Mouse (Mus musculus): ENCODE data around the gene Pde4d.
"Not testable (repeated sequence)": the region's sequence is repeated elsewhere in the genome, so short reads cannot be mapped to it uniquely, and the experiment has no call there.

Gene Pde4d

DNA sequence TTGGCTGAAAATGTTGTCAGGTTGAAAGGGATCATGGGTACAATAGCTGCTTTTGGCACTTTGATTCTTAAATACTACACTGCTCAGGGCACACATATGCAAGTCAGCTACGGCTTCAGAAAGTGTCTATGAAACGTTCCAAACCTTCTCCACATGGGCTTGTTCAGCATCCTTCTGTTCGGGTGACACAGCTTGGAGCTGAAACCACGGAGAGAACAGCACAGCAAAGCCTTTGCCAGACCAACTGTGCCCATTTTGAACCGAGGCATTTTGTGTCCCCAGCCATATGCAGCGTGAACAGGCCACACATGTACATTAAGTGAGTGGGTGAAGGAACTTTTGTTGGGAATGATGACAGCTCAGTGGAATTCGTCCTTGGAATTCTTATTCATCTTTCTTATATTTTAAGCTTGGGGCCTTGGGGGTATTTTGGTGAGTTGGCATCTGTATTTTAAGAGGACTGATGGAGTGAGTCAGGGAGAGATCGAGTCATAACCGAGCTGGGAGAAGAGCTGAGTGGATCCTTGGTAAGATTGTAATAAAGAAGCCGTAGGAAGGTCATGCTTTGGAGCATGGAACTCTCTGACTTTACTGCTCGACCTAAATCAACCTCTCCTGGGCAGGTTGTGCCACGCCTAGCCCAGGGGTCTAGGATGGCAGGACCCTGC lies 243.3 kb downstream of the Pde4d start:
- DNase-seq (ENCODE audit: low read depth, low spot score), result no peak

DNA sequence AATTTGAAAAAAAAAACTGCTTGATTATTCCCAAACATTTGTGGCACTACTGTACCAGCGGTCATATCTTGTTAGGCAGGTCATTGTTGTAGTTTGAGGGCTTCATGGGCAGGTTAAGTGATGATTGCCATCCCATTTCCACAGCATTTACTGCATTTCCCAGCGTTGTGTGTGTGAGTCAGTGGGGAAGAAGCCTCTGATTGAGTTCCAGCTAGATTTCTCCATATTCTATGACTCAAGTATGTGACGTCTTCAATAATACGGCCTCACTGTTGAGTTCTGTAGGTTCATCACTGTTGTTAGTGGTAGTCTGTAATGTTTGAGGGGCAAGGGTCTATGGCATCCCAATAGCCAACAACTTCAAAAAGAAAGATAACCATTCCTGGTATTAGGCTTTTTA lies 255.7 kb downstream of the Pde4d start:
- DNase-seq (ENCODE audit: low read depth, low spot score), result no peak

DNA sequence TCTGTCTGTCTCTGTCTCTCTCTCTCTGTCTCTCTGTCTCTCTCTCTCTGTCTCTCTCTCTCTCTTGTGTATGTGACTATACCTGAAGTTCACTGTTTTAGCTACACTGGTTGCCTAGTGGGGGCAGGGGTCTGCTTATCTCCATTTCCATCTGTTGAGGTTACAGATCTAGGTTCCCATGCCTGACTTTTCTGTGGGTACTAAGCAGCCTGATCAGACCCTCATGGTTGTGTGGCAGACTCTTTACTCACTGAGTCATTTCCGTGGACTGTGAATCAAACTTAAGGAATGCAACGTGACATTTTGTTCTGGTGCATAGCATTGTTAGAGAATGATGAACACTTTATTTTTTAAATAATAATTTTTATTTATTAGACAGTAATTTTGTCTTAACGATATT lies 264.3 kb downstream of the Pde4d start:
- no peak for DNase-seq (ENCODE audit: low read depth, low spot score)

DNA sequence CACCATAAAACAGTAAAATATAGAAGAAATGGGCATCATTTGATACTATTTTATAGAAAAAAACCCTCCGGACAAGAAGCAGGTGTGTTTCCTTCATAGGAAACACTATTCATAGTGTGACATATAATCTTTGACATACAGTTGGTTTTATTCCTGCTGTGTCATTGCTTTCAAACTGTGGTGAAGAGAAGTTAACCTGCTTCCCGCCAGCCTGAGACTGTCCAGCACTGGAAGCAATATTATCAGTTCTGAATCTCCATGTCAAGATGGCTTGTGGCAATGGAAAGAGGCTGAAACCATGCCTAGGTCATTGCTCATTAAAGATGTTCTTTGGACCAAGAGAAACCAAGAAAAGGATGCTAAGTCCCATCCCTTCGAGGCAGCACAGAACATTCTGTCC lies 265.3 kb downstream of the Pde4d start:
- no peak for DNase-seq (ENCODE audit: low read depth, low spot score)

DNA sequence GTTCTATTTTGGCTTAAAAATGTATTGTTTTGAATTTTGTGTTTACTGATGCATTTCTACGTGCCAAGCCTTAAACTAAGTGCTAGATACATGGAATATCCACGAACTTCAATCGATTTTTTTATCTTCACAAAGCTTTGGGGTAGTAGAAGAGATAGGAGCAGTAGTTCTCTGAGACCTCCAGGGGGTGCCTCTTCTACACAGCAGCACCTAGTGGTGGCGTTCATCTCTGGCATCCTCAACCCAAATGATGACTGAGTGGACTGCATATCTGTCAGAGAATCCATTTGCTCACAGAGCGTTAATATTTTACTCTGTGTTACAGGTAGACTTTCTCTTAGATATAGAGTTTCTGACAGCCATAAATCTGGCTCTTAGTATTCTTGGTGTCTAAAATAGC lies 272.5 kb downstream of the Pde4d start:
- peak; percentile 72 for DNase-seq (ENCODE audit: low read depth, low spot score)

DNA sequence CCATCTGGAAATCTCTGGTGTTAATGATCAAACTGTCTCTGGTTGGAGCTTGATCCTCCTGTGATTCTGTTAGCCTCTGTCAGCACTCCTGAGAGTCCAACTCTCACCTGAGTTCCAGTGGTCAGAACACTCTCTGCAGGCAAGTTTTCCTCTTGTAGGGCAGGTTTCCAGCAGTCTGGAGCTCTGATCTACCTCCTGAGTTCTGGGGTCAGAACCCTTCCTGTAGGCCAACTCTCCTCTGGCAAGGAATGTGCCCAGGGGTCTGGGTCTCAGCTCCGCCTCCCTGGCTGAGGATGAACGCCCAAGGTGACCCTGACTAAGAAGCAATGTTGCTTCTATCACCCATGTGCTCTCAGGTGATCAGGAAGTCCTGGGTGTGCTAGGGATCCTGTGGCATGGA lies 284.6 kb downstream of the Pde4d start:
- DNase-seq (ENCODE audit: low read depth, low spot score), result not testable (repeated sequence)

DNA sequence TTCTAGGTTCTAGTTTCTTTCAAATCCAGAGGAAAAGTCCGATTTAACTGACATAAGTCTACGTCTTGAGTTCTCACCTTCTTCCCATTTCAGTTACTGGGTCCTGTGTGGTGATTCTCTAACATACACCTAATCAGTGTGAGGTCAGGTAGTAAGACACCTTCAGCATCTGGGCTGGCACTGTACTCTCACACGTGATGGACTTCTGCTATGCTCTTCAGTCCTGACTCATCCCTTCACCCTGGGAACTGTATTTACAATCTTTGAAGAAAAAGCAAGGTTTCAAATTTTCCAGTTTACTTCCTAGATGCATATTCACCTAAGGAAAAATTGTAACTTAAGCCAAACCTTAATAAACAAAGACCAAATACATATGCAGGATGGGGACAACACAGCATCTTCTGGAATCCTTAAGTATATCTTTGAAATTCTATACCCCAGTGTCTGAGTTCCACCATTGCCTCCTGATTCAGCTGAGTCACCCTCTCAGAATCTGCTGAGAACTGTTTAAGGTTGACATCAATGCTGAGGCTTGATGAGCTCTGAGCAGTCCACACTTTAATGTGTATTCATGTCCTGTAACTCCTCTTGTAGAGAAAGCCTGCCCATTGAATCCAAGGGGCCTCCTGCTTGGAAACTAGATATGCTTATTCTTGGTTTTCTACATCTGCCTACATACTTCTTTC lies 301.6 kb downstream of the Pde4d start:
- DNase-seq (ENCODE audit: low read depth, low spot score), result no peak

DNA sequence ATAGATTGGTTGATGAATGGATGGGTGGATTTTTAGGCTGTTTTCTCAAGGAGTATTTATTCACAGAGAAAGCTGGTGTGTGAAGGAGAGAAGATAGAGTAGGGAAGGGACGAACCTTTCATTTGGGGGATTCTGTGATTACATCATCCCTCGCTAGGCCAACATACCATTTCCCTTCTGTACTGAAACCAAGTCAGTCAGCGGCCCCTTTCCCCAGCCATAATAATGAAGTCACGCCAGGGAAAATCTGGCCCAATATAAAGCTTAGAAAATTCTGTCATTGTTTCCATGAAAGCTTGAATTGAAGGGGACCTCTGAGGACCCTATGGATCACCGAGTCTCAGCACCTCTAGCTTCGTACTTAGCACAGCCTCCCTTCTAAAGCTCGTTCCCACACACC lies 307.7 kb downstream of the Pde4d start:
- DNase-seq (ENCODE audit: low read depth, low spot score), result no peak

DNA sequence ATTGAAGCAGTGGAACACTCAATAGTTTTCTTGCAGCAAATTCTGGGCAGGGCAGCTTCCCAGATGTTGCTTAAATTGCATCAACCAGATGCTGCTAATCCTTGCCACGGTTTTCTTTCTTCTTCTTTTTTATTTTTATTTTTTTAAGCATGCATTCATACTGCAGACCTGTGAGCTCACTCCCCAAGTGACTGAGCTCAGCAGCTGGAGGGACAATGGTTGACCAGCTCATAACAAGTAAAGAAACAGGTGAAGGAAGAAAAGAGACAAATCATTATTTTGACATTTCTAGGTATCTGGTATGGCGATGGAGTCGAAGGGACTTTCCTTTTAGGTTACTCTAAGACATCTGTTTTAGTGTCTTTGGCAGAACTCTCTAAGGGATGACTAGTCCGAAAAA lies 308.6 kb downstream of the Pde4d start:
- no peak for DNase-seq (ENCODE audit: low read depth, low spot score)

DNA sequence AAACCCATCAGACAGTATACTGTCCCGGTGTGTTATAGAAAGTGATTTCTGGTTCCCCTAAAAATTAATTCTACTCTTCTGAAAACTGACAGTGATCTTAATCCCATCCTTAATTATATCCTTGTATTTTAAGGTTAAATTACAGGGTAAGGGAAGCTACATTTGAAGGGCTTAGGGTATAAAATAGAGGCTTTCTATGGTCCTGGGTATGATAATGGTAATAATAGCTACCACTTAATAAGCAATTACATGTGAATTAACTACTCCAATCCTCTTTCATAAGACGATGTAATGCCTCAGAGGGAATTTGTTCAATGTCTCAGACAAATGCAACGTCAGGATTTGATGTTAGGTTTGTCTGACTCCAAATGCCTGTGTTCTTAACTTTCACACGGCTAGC lies 309.4 kb downstream of the Pde4d start:
- no peak for DNase-seq (ENCODE audit: low read depth, low spot score)

DNA sequence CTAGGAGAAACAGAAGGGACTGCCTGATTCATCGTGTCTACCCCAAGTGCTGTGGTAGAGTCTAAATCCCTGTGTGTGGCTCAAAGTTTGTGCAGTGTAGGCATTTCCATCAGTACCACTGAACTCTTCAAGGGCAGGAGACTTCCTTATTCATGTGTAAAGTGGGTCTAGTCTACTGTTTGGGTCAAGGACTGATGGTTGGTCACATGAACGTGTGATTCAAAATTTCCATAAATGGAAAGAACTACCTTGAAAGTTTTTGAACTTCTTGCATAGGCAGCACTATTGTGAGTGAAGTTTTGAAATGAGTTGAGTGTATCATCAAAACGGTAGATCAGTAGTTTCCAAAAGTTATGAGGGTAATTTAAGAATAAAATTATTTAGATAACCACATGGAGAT lies 313.5 kb downstream of the Pde4d start:
- DNase-seq (ENCODE audit: low read depth, low spot score), result no peak

DNA sequence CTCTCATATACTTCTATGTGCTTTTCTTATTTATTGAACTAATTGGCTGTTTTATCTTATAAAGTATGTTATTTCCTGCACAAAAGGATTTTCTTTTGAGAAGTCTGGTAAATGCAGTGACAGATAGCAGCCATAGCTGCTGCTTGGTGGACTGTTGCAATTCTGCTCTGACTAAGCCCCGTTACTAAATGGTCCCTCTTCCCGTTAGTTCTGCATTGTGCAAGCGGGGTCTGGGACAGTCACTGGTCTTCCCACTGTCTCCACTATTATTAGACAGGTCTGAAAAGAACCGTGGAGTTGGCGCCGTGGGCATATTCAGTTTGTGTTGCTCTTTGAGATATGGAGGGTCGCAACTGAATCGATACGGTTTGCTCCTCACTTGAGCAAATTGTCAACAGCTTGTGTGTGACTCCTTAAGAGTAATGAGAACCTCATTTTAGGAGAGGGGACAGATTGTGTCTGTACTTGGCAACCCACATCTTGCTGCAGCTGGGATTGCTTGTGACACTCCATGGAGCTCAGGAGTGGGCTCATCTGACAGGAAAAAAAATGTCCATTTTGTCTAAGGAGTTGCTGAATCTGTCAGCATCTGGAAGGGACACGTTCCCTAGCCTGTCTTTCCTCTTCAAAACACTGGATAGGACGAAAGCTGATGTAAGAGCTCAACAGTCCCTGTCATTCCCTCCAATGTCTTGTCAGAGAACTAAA lies 316.4 kb downstream of the Pde4d start:
- DNase-seq (ENCODE audit: low read depth, low spot score), result no peak

DNA sequence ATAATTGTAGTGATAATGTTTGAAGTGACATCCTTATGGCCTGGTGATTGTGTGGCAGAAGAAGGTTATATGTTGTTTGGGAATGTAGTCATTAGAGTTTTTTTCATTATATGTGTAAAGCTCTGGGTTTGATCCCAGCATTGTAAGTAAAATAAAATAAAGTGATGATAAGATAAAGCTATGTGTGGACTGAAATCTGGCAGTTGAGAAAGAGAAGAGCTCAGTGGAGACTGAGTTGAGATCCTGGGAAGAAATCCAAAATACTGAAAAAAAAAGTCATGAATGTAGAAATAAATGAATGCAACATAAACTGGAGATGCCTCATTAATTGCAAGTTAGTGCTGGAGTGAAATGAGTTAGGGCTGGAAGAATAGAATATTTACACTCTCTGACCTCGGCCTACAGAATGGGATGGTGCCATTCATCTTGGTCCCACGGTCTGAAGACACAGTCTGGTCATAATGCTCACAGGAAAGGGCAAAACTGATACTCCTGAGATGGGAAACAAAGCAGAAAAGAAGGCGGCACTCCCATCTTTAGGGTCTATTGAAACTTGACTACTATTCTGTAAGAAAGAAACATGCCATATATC lies 319.8 kb downstream of the Pde4d start:
- no peak for DNase-seq (ENCODE audit: low read depth, low spot score)

DNA sequence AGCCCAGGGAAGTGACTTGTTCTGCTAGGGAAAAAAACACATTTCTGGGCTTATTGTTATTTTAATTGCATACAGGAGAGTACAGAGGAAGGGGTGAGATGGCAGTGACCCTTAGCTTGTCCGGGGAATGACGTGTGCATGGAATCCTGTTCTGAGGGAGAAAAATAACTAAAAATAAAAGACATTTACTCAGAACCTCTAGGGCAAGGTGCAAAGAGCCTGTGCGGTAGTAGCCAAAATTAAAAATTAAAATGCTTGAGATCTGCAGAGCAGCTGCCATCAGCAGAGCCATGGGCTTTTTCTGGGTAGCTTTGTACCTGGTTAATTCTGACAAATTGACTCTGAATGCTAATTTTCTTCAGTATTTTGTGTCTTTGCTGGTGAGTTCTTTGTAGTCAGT lies 322.6 kb downstream of the Pde4d start:
- no peak for DNase-seq (ENCODE audit: low read depth, low spot score)

DNA sequence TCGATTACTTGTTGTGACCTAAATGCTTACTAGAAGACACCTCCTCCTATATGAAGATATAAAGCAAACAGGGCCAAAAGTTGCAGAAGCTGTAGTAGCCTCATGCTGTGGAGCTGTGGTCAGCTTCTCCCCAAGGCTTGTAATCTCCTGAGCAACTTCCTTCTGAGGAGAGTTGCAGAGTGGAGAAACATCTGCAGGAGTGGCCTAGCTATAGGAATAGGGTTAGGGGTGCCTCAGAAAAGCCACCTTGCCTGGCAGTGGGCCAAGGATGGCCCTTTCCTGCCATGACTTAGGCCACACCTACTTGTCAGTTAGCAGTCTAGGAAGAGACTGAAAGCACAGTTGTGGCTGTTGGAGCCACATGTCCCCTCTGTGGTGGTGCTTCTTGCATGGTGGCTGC lies 325.2 kb downstream of the Pde4d start:
- DNase-seq (ENCODE audit: low read depth, low spot score), result no peak

DNA sequence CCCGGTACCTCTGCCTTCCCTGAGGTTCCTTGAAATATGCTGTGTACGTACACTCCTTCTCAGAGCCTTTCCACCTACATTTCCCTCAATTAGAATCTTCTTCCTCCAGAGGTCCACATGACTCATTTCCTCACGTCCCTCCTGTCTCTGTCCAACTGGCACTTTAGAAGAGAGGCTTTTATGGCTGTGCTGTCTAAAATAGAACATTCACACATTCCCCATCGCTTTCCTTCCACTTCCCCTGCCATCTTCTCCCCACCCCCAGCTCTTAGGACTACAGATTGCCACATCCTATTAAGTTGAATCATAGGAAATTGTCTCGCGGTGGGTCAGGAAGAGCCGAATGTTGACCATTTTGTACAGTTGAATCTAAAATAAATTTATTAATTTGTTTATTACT lies 326.1 kb downstream of the Pde4d start:
- DNase-seq (ENCODE audit: low read depth, low spot score), result no peak

DNA sequence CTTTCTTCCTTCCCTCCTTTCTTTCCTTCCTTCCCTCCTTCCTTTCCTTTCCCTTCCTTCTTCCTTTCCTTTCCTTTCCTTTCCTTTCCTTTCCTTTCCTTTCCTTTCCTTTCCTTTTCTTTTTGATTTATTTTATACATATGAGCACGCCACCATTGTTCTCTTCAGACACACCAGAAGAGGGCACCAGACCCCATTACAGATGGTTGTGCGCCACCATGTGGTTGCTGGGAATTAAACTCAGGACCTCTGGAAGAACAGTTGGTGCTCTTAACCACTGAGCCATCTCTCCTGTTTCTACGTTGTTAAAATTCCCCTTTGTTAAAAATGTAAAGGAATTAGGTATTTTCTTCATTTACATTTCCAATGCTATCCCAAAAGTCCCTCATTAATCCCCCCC lies 347.9 kb downstream of the Pde4d start:
- DNase-seq (ENCODE audit: low read depth, low spot score), result not testable (repeated sequence)

DNA sequence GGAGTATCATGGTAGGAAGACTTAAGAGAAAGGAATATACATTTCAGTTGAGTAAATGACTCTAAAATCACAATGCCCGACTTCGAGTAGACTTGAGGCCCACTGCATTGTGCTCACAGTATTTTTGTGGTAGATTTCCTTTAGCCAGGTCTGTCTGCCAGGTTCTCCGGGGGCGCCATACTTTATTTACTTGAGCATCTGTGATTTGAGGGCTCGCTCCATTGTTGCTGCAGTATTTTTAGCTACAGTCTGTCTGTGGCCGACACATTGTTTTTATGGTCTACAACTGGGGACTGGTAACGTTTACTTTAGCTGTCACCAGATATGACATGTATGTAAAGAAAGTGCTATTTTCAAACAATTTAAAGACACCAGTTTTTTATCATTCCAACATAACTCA lies 359.4 kb downstream of the Pde4d start:
- DNase-seq (ENCODE audit: low read depth, low spot score), result no peak

DNA sequence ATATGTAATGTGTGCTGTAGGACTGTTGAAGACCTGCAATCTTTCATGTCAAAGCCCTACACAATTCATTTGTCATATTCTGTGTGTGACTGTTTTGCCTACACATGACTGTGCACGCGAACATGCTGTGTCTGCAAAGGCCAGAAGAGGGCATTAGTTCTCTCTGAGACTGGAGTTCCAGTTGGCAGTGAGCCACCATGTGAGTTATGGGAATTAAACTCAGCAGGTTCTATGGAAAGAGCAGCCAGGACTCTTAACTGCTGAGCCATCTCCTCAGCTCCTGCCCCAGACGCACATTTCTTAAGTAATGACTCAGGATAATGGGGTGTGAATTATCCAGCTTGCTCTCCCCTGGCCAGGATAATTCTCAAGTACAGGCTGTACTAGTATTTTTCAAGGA lies 363.2 kb downstream of the Pde4d start:
- DNase-seq (ENCODE audit: low read depth, low spot score), result peak; percentile 39

DNA sequence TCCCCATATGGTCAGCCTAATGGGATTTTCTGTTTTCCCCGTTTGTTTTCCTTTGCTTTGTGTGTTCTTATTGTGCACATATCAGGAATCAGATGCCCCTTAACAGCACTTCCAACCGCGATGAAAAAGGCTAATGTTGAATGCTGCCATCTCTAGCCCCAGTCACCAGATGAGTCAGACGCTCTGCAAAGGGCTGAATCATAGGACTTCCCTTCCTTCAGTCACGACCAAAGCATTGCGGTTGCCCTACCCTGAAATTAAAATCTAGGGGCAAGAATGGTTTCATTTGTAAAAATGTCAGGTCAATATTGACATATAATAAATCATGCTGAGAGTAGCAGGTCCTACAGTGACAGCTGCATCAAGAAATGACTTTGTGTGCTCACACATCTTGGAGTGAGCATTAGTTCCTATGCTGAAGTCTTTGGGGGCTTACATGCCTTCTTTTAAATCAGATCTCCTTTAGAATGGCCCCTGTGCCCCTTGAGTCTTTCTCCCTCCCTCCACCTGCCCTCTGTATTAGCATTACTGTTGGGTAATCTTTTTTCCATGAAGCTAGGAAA lies 370.2 kb downstream of the Pde4d start:
- no peak for DNase-seq (ENCODE audit: low read depth, low spot score)

DNA sequence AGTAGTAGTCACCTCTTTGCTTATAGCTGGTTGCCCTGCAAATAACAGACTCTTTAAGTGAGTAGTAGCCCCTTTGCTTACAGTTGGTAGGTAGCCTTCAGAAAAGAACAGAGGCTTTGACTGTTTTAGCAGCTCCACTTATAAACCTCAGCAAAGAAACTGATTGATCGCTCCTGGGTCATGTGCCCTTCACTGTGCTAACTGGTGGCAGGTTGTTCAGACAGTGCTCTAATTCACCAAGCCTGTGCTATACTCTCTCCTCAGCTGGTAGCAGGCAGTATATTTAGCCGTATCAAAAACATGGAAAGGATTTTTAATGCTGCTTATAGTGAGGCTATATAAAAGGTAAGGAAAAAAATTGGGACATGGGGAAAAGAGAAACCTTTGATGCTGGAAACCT lies 370.7 kb downstream of the Pde4d start:
- no peak for DNase-seq (ENCODE audit: low read depth, low spot score)

DNA sequence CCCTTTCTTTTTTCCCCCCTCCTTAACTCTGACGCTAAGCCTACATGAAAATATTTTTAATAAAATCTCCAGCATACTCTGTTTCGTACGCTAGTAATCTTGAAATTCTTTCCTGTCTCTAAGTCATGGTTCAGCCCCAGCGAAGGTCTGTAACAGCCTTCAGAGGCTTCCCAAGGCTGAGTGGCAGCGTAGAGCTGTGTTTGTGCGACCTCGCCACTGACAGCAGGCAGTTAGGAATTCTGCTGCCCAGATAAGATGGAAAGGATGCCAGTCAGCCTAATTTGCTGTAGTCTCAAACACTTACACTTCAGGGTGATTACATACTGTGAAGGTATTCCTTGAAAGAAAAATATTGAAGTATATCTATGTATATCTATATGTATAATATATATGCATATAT lies 371.5 kb downstream of the Pde4d start:
- DNase-seq (ENCODE audit: low read depth, low spot score), result no peak
